In genomic region chr10:102123153-102123552, GRCm38 (mm10) we compare ENCODE assay signal across 19 mouse cellular contexts.
"Had no signal": no experiment of that assay in that cellular context is flagged by ENCODE, and none has a peak within 500 bp of the region (broad histone marks: within the 10 kb centered on the region; RNA-seq: fewer than 3 reads in every experiment).

No protein-coding gene starts in this region.

- H3K9ac ChIP-seq: liver, embryonic 14.5 days; lung, embryonic 14.5 days; midbrain, embryonic 12.5 days; neural tube, embryonic 13.5 days; neural tube, embryonic 15.5 days; stomach, embryonic 15.5 days had no signal

- DNase-seq: lung, adult 18-20 months; lung, embryonic 14.5 days; lung, postnatal 10 days; lung, postnatal 4 days; midbrain, embryonic 14.5 days; retina, postnatal 1 day; right cerebral cortex, adult 18-20 months; right cerebral cortex, postnatal 14 days; thymus, adult 2 months; thymus, postnatal 25 days had no signal

- H3K9me3 ChIP-seq: midbrain, embryonic 10.5 days; midbrain, embryonic 12.5 days; neural tube, embryonic 13.5 days; neural tube, embryonic 15.5 days; stomach, embryonic 15.5 days had no signal

- H3K4me3 ChIP-seq: midbrain, embryonic 10.5 days; midbrain, embryonic 12.5 days; myocyte; neural tube, embryonic 13.5 days; neural tube, embryonic 15.5 days; stomach, embryonic 15.5 days had no signal

- H3K4me1 ChIP-seq: midbrain, embryonic 10.5 days; midbrain, embryonic 12.5 days; neural tube, embryonic 13.5 days; neural tube, embryonic 15.5 days; stomach, embryonic 15.5 days had no signal

- H3K36me3 ChIP-seq: midbrain, embryonic 10.5 days; midbrain, embryonic 12.5 days; neural tube, embryonic 13.5 days; neural tube, embryonic 15.5 days; stomach, embryonic 15.5 days had no signal

- H3K27me3 ChIP-seq: midbrain, embryonic 12.5 days; neural tube, embryonic 13.5 days; neural tube, embryonic 15.5 days; stomach, embryonic 15.5 days had no signal

- H3K4me2 ChIP-seq: lung, embryonic 14.5 days; midbrain, embryonic 12.5 days; neural tube, embryonic 13.5 days; neural tube, embryonic 15.5 days; stomach, embryonic 15.5 days had no signal

- ATAC-seq: midbrain, embryonic 16.5 days had no signal

- H3K27ac ChIP-seq: liver, embryonic 14.5 days; midbrain, embryonic 10.5 days; midbrain, embryonic 12.5 days; neural tube, embryonic 13.5 days; neural tube, embryonic 15.5 days; stomach, embryonic 15.5 days; stomach, postnatal 0 days had no signal
